Mouse (Mus musculus) layer of hippocampus, adult 11-12 months (tissue): ENCODE results near the gene Man1a.

Experiments used
- DNase-seq: peaks from one replicate; pipeline ENCODE4 v3.0.0; 2022; ENCODE audit warnings: low spot score

Man1a gene

DNA sequence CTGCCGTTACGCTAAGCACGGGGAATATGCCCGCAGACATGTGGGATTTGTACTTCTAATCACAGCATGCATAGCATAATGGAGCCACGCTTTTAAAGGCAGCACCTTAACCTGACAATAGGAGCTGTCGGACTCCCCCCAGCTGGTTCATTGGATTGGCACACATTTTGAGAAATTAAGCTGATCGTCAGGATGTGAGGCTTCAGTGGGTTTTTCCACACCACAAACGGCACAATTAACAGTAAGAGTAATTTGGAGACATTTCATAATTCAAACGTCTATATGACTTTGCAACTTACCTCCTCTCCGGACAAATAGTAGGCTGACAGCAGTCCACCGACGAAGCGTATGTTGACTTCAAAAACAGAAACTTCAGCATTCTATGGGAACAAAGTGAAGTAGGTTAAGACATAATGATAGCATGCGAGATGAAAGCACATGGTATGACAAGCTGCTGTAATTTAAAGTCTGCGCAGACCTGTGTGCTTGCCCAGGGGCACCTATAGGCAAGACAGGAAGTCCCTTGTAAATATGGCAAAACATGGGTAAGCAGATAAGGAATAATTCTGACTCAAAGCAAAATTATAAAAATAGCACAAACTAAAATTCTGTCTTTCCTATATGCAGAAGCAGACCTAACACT, 62.2 kb downstream of the Man1a start:
- no peak for DNase-seq

DNA sequence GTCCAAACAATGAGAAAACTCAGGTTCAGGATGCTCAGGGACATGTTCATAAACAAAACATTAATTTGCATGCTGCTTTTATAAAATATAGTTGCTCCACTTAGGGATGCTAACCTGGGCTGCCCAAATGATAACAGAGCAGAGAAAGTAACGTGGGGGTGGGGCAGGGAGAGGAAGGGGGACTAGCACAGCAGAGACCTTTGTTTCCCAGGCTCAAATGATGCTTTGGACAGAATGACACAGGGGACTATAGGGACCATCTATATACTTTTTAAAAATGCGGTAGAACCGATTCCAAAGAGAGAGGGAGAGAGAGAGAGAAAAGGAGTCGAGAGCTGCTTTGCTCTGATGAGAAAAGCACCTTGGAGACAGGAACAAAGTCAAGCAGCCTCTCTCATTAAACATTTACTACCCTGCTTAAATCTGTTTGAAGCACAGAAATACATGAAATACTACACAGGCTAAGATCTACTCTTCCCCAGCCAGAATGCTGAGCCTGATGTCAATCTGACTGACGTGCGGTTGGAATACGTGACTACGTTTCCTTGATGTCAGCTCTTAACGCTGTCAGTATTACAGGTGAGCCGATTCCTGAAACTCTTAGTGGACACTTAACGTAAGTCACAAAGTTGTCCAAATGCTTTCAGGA, 63.1 kb downstream of the Man1a start:
- no peak for DNase-seq

DNA sequence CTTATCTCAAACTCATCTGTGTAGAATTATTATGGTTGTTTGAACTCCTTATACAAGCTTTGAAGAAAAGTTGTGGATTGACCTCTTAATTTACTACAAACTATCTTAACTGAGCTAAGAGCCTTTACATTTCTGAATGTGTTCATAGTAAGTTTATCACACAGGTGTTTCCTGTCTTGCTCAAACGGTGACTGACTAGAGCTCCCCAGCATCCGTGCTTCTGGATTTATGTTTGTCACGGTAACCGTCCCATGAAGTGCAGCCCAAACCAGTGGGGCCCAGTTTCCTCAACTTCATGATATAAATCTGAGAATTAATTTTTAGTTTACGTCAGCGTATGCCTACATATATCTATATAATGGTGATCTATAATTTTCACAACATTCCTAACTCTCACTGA, 67.3 kb downstream of the Man1a start:
- no peak for DNase-seq

DNA sequence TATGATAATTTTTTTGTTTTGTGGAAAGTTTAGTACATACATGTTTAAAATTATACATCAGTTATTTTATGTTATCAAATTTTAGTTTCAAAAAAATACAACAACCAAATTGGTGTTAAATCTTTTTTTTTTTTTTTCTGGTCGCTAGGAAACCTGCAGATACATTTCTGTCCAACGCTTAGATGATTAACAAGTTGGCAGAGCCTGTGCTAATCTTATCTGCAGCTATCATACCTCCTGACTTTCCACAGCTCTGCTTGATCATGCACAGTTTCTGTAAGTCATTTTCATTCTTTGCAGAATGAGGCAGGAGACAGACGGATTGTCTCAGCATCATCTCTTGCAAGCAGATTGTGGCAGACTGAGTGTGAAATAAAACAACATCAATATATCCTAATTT, 69.5 kb downstream of the Man1a start:
- peak; percentile 10 for DNase-seq

DNA sequence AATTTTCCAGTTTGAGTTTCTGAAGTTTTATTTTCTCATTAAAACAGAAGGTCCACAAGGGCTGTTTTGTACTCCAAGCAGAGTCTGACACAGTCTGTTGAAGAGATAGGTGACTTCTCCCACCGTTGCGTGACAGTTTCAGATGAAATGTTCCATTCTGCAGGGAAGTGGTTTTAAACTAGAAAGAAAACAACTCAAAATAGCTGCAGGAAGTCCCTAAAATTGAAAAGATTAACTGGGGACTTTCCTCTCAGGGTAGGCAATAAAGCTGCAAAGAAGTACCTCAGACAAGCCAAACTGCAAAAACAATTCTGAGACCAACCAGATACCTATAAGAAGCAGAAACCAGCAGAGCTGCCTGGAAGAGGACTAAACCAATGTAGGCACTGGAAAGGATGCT, 70.6 kb downstream of the Man1a start:
- no peak for DNase-seq

DNA sequence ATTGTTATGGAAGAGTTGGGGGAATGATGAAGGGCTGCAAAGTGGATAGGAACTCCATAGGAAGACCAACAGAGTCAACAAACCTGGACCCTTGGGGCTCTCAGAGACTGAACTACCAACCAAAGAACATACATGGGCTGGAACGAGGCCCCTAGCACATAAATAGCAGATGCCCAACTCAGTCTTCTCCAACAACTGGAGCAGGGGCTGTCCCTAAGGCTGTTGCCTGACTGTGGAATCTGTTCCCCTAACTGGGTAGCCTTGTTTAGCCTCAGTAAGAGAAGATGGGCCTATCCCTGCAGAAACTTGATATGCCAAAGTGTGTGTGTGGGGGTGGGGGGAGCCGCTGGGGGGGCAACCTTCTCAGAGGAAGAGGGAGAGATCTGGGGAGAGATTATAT, 73.5 kb downstream of the Man1a start:
- no peak for DNase-seq

DNA sequence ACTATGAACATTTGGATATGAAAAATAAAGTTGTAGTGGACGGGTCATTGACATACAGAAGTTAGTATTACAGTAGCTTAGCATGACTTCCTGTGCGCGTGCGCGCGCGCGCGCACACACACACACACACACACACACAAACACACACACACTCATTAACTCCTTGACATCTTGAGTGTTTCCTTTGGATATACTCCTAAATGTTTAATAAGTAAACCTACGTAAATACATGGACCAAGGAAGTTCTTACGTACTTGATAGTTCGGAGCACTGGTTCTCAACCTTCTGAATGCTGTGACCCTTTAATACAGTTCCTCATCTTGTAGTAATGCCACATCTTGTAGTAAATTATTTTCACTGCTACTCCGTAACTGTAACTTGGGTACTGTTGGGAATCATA, 79.1 kb downstream of the Man1a start:
- no peak for DNase-seq

DNA sequence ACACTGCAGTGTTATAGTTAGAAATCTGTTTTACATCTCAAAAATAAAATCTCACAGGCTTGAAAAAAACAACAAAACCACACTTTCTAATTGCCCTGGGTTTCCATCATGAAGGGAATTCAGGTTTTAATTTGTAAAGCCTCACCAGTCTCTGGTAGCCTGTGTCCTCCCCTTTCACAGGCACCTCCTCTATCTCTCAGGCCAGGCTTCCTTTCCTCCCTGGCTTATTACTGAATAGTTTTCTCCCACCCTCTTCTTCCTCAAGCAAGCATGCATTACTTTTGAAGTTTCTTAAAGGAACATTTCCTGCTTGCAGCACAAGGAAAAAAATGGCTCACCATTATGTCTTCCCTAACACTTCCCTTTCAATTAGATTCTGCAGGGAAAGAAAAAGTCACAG, 80.2 kb downstream of the Man1a start:
- DNase-seq, result no peak

DNA sequence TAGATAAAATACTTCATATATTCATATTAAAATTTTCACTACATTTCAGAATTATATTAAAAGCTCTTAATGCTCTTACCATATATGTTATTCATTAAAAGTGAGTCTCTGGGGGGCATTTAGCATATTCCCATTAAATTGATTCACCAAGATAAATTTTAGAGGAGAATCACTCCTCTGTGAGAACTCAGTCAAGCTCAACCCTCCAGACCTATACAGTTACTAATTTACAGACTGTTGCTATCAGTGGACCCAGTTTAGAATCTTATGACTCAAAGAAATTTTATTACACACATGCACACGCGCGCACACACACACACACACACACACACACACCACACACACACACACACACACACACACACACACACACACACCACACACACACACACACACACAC, 81.8 kb downstream of the Man1a start:
- no peak for DNase-seq

DNA sequence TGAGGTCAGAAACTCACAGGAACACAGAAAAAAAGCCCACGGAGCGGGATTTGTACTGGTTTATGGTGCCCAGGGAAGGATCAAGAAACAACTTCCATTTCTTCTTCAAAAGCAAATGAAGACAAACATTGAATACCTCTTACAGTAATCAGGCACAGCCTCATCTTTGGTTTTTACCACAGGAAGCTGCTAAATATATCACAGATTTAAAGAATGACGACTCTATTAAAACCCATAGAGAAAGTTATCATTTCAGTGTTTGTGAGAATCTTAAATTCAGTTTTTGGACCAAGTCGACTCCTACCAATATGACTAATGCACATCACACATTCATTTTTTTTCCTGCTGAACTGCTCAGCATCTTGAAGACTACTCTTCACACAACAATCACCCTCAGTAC, 86.0 kb downstream of the Man1a start:
- no peak for DNase-seq

DNA sequence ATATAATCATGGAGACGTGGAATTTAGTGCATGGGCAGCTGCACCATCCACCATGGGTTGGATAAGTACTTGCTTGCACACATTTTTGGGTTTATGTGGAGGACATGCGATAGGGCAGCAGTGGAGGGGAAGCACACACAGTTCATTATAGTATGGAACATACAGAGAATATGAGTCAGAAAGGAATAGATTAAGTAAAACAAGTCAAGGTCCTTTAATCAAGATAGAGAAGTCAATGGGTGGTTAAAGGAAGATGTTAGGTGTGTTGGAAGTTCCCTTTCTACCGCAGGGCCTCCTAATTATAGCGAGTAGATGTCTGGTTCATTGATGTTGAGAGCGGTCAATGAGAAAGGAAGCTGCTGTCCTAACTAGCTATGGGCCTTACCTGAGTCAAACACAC, 91.5 kb downstream of the Man1a start:
- no peak for DNase-seq

DNA sequence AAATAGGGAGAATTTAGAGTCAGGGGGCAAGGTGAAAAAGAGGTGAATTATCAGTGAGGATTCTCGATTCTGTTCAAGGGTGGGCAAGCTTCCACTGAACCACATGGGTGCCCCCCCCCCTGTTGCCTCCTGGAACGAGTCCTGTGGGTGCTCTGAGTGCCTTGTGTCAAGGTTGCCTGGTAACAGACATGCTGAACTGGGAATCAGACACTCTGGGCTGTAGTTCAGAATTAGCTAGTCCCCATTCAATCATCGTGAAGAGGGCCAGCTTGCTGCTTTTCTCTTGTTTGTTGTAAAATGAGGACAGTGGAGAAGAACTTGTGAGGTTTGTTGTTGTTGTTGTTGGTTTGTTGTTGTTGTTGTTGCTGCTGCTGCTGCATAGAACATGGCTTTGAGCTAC, 92.3 kb downstream of the Man1a start:
- DNase-seq, result peak; percentile 28

DNA sequence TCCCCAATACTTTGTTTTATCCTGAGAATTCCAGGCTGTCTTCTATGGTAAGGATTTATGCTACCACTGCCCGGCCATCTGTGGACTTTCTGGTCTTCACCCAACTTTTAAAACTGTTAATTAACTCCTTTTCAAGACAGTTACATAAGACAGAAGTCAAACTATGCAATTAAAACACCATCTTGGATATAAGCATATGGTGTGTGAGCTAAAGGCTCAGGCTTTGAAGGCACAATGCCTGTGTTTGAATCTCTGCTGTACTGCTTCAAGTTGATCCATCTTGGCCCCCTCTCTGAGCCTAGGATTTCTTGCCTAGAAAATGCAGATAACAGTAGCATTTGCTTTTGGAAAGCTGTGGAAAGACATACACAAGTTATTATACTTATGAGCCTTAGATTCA, 97.8 kb downstream of the Man1a start:
- DNase-seq, result peak; percentile 22

DNA sequence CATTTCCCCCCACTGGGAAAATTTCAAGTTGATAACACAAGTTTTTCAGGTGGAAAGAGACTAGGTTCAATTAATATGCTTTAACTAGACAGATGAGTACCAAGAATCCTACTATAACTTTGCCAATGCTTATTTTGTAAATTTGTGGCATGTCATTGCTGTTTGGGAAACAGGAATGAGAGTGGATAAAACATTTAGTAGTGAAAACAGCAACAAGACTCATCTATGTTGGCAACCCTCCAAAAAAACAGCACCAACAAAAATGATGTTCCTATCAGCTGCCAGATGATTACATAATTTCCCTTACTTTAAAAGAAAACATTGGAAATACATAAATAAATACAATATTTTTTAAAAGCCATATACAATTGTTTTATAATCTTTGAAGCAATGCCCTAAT, 102.2 kb downstream of the Man1a start:
- DNase-seq, result no peak

DNA sequence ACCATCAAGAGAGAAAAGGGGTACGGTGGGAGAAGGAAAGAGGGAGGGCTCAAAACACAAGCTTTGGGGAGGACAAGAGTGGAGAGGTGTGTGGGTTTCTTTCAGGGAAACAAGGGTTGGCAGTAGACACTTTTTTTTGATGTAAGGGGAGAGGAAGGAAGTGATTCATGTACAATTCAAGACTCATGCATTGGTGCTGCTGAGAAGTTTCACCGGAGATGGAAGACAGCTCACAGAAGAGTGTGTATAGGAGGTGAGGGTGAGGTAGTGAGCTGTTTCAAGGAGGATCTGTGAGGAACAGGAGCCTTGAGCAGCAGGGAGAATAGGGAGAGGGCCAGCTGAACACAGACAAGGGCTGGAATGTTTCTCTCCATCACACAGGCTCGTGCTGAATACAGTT, 116.7 kb downstream of the Man1a start:
- DNase-seq, result no peak

DNA sequence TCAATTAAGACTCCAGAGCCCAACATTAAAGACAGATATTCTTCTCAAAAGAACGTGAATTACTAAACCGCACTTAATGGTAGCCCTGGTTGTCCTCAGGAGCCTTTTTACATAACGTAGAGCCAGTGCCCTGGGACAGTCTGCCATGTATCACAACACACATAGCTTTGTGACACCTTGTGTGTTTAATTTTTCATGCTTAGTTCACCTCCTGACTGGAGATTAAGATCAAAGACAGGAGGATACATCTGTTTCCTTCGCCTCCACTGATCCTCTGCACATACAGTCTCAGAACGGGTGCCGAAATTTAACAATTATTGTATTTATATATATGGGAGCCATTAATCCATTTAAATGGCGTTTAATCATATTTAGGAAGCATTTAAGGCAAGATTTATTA, 134.8 kb downstream of the Man1a start:
- DNase-seq, result no peak

DNA sequence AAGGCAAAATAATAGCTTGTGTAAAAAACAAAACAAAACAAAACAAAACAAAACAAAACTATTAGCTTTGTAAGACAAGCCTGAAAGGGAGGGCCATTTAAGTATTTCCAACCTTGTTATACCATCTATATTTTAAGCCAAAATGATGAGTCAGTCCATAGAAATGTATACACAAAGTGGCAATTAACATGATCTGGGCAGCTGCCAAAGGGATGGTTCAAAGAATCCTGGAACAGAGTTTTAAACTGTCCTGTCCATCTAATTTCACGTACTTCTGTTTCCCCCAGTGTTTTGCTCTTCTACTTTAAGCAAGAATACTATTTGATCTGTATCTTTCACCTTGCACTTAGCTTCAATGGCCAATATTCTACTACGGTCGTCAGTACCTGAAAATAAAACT, 138.2 kb downstream of the Man1a start:
- no peak for DNase-seq

DNA sequence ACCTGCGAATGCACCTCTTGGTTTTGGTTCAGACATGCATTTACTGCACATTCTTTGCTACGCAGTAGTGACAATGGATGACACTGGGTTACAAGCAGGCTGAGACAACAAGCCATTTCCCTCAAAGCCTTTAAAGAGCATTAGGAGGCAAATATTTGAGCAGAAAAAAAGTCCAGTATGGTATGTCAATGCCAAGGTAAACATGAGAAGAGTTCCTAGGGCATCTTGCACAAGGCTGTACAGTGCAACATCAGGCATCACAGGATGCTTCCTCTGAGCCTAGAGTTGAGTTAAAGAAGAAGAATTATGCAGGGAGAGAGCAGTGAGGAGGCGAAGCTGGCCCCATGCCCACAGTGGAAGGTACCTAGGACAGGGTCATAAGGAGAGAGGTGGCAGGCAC, 140.3 kb downstream of the Man1a start:
- no peak for DNase-seq

DNA sequence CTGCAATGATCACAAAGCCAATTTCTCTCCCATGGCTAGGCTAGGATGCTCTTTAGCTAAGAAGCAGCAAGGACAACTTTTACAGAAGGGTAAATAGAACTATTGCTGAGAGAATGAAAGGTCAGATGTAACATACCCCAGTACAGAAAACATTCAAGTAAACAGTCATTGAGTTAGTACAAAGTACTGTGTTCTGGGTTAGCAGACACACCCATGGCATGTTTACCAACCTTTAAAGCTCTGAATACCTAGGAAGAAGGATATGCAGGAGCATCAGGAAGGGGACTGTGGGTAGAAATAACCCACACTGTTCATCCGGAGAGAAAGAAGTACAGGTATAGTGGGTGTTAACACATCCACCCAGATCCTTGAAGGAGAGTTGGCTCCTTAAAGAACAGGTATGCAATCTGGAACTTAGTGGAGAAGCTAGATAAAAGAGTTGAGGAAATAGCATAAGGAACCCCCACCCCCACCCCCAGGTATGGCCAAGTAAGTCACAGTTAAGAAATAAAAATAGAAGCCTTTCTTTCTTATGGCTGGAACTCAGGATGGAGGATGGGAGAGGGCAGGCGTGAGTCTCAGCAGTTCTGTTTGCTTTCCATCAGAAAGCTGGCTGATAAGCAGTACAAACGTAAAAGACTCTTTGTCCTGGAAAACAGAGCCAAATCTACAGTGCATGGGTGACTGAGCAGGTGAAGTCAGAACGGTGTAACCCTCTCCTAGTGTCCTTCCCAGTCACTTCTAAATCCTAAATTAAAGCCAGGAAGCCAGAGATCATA, 146.5 kb downstream of the Man1a start:
- no peak for DNase-seq

DNA sequence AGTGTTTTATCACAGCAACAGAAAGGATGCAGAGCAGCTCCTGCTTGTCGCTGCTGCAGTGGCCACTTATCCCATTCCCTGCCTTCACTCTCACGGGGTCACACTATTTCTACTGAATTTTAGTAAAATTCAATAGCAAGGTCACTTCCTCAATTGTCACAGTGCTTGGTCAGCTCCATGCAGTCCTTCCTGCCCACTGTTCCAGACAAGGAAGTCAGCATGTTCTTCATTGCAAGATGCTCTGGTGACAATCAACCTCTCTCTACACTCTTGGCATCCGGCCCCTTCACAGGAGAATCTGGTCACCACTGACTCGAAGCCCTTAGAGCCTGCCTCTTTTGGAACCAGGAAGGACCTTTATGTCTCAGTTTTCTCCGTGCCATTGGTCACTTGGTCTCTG, 148.5 kb downstream of the Man1a start:
- DNase-seq, result peak; percentile 17

DNA sequence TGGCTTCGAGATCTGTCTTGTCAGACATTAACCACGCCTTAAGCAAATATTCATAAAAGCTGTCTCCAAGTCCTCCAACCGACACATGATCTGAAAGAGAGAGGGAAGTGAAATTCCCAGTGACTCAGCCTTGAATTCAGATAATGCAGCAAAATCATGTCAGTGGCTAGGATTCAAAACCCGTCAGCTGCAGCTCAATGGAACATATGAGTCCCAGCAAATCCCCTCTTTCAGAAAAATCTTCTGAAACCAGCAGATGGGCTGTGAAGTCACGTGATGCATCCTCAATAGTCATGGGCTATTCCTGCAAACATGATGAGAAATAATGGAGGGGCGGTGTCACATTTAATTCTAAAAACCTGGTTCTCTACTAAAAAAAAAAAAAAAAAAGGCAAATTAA, 151.0 kb downstream of the Man1a start:
- DNase-seq, result no peak

DNA sequence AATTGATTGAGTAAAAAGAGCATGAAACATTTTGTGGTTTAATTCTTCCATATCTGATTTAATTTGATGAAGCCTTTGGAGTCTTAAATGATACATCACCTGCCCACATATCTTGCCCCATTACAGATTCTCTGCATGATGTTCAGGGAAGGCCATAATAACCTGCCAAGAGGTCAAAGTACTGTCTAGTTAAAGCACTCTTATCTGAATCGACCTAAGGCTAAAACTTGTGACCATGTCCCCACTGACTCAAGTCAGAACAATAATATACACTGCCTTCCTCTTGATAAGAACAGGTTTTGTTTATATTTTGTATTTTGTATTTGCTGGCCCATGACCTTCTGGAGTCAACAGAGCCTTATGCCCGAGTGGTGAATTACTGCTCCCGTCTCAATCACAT, 154.2 kb downstream of the Man1a start:
- no peak for DNase-seq

DNA sequence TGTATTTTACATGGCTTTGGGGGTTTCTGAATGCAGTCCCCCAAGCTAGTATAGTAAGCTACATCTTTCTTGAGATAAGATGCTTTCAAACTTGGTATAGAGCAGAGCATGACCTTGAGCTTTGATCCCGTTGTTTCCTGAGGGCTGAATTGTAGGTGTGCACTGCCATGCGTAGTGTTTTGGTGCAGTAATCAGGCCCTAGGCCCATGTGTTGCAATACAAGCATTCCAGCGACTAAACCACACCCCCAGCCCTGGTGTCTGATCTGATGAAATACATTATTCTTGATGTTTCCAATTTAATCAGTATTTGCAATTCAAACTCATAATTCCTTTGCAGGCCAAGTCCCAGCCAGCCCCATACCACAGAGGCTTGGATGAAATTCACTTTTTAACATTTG, 158.9 kb downstream of the Man1a start:
- no peak for DNase-seq

DNA sequence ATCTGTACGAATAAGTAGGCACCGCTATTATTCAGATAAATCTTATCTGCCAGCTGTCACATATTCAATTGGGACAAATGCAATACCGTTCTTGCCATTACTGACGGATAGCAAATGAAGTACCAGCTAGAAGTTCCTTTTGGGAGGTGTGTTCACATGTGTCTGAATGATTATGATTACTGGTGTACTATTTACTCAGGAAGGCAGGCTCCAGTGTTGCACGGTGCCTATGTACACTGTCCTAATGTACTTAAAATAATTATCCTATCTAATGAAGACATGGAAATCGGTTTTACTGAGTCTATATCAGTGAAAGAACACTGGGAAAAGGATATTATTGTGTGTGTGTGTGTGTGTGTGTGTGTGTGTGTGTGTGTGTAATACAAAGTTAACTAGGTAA, 160.7 kb downstream of the Man1a start:
- no peak for DNase-seq
